Mouse (Mus musculus): ENCODE measurements around the gene Stn1. TPM values are rescaled to one million over a fixed set of nuclear protein-coding genes. Genes with fewer than 3 reads are reported as not detected.

Stn1 gene
- total and polyA plus RNA-seq, 3 experiments: 15.7 to 20.0 (median 15.8) TPM

- no peak overlapping the region; the same call in 1 of the 2 replicates for H3K27ac ChIP-seq
Measured at GRCm38 (mm10) chr19:47507128-47508121, 29.9 kb downstream of the Stn1 start.

DNA sequence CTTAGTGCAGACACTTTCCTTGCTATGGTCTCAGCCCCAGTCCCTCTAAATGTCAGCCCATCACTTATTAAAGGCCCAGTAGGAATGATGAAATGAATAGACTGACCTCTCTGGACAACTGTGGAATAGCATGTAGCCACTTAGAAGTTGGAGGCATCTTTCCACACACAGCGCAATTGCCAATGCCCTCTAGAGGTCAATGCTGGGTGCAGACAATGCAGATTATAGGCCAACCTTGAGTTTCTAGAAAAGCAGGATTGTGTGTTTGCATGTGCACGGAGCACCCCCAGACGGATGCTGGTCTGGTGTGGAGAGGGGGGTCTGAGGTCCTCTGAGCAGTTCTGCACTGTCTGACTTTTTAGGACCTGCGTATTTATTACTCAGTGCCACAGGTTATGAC, 33.7 kb downstream of the Stn1 start:
- WGBS: 68% methylated on average over 4 of the region's 4 CpGs
- intact Hi-C loops (cut with DNase I): loop anchor here (2.0 to 10.0 kb wide), 2 partner anchors 39 to 239 kb away; partner anchors contain the start of gene Sh3pxd2a
- Histone ChIP-seq H3K27me3 (ENCODE audit: control insufficient read depth, insufficient read depth, low read length) (no peaks in the 10 kb centered on the region), H3K4me1 (ENCODE audit: control insufficient read depth, insufficient read depth, low read length) (peaks cover 4% of the 10 kb centered on the region; the same call in 1 of the 2 replicates), H3K4me3 (no peak overlapping the region), H3K9ac (ENCODE audit: low read depth, low read length) (no peak overlapping the region), H3K27ac (no peak overlapping the region), H3K36me3 (ENCODE audit: control insufficient read depth, insufficient read depth, low read length) (no peaks in the 10 kb centered on the region), H3K79me2 (replicated peaks; ENCODE audit: control insufficient read depth, insufficient read depth, low read length) (no peaks in the 10 kb centered on the region)
- TF ChIP-seq CTCF (IDR thresholded peaks at IDR 0.05) (peak; percentile 78), EP300 (IDR thresholded peaks at IDR 0.05; ENCODE audit: insufficient read depth, low read depth, low read length) (no peak)
- DNase-seq: no peak

More at GRCm38 (mm10) chr19:47507128-47508121, 29.9 kb downstream of the Stn1 start:
- no peaks in the 10 kb centered on the region; the same call in 1 of the 2 replicates for H3K36me3 ChIP-seq (ENCODE audit: control insufficient read depth, insufficient read depth, low read length)
- no peaks in the 10 kb centered on the region for H3K79me2 ChIP-seq (replicated peaks; ENCODE audit: control insufficient read depth, insufficient read depth, low read length)
- 49% methylated on average over 27 of the region's 27 CpGs for WGBS
- H3K4me1 ChIP-seq (ENCODE audit: control insufficient read depth, insufficient read depth, low read length): peaks cover 16% of the 10 kb centered on the region
- intact Hi-C loops (cut with DNase I): loop anchor here (1.0 to 10.0 kb wide), 6 partner anchors 110 to 314 kb away; partner anchors contain the start of gene Sfr1
- no peak overlapping the region for H3K4me3 ChIP-seq
- peak; percentile 60 to 80 for DNase-seq
- no peak overlapping the region for H3K9ac ChIP-seq (ENCODE audit: low read depth, low read length)
- H3K27me3 ChIP-seq (ENCODE audit: control insufficient read depth, insufficient read depth, low read length): no peaks in the 10 kb centered on the region
- no peak for TF ChIP-seq POLR2A (IDR thresholded peaks at IDR 0.05; ENCODE audit: insufficient read depth, low read depth, low read length)
- 0 out of 2 replicates have a peak, but pooled peaks have one; percentile 15 for TF ChIP-seq EP300 (IDR thresholded peaks at IDR 0.05; ENCODE audit: insufficient read depth, low read depth, low read length)
- no peak; the same call in 1 of the 2 replicates for TF ChIP-seq CTCF (IDR thresholded peaks at IDR 0.05)

DNA sequence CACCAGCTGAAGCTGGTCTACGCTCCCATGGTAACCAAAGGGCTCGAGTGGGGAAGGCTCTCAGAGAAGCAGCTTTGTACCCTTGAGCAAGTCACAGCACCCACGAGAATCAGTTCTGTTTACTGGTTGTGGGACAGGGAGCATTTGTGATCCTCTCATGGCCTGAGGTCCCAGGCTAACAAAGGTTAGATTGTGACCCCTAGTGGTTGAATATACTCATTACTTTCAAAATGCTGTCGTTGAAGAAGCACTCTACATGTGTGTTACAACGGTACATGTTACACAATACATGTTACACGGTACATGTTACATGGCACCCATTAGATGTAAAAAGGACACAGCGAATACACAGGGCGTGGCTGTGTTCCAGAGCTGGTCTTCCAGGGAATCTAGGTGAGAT, 34.7 kb downstream of the Stn1 start:
- no peak overlapping the region for H3K27ac ChIP-seq
- peaks cover 2% of the 10 kb centered on the region; the same call in 1 of the 2 replicates for H3K4me1 ChIP-seq (ENCODE audit: control insufficient read depth, insufficient read depth, low read length)
- TF ChIP-seq POLR2A (IDR thresholded peaks at IDR 0.05; ENCODE audit: insufficient read depth, low read depth, low read length) (no peak), CTCF (IDR thresholded peaks at IDR 0.05) (peak; percentile 80)
- no peak overlapping the region for H3K4me3 ChIP-seq
- no peaks in the 10 kb centered on the region for H3K27me3 ChIP-seq (ENCODE audit: control insufficient read depth, insufficient read depth, low read length)
- H3K36me3 ChIP-seq (ENCODE audit: control insufficient read depth, insufficient read depth, low read length): no peaks in the 10 kb centered on the region
- whole genome bisulfite sequencing: 78% methylated on average over 8 of the region's 8 CpGs
- intact Hi-C loops (cut with DNase I): loop anchor here (1.0 to 10.0 kb wide), 3 partner anchors 38 to 238 kb away; partner anchors contain the start of gene Sh3pxd2a
- no peak for DNase-seq
- no peak overlapping the region for H3K9ac ChIP-seq (ENCODE audit: low read depth, low read length)
- no peaks in the 10 kb centered on the region for H3K79me2 ChIP-seq (replicated peaks; ENCODE audit: control insufficient read depth, insufficient read depth, low read length)

DNA sequence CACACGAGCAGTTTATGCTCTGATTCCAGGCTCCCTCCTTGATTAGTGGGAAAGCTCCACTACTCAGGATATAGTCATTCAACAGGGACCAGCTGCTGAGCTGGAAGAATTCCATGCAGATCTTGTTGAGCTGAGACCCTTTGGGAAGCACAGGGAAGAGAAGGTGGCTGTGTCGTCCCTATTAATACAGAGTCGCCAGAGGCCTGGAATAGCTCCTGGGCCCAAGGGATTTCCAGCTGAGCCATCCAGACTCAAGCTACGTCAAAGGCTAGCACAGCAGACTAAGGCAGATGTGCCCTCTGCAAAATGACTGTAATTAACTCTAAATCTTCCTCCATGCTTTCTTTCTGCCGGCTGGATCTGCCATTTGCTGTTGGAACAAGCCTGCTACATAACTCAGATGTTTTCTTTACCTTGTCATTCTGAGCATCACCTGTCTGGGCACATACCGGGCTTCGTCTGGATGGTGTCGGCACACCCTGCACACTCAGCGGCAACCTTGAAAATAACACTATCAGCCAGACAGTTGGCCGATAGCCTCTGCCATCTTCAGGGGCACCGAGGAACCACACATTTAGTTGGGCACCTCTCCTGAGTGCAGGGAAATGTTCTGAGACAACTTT, 36.8 kb downstream of the Stn1 start:
- Histone ChIP-seq H3K27me3 (ENCODE audit: control insufficient read depth, insufficient read depth, low read length) (no peaks in the 10 kb centered on the region), H3K4me3 (no peak overlapping the region), H3K4me1 (ENCODE audit: control insufficient read depth, insufficient read depth, low read length) (no peaks in the 10 kb centered on the region), H3K9ac (ENCODE audit: low read depth, low read length) (no peak overlapping the region), H3K27ac (no peak overlapping the region), H3K36me3 (ENCODE audit: control insufficient read depth, insufficient read depth, low read length) (no peaks in the 10 kb centered on the region), H3K79me2 (replicated peaks; ENCODE audit: control insufficient read depth, insufficient read depth, low read length) (no peaks in the 10 kb centered on the region)
- DNase-seq: no peak
- 77% methylated on average over 11 of the region's 11 CpGs for WGBS
- no peak for TF ChIP-seq CTCF (IDR thresholded peaks at IDR 0.05)
- TF ChIP-seq POLR2A (IDR thresholded peaks at IDR 0.05; ENCODE audit: insufficient read depth, low read depth, low read length): no peak
- TF ChIP-seq EP300 (IDR thresholded peaks at IDR 0.05; ENCODE audit: insufficient read depth, low read depth, low read length): no peak
- intact Hi-C loops (cut with DNase I): loop anchor here (10.0 kb wide), 1 partner anchor 236 kb away; no protein-coding TSS in a partner anchor

- DNase-seq: no peak
- Histone ChIP-seq H3K27me3 (ENCODE audit: control insufficient read depth, insufficient read depth, low read length) (no peaks in the 10 kb centered on the region), H3K36me3 (ENCODE audit: control insufficient read depth, insufficient read depth, low read length) (no peaks in the 10 kb centered on the region), H3K4me1 (ENCODE audit: control insufficient read depth, insufficient read depth, low read length) (no peaks in the 10 kb centered on the region), H3K79me2 (replicated peaks; ENCODE audit: control insufficient read depth, insufficient read depth, low read length) (no peaks in the 10 kb centered on the region), H3K4me3 (no peak overlapping the region), H3K9ac (ENCODE audit: low read depth, low read length) (no peak overlapping the region), H3K27ac (no peak overlapping the region)
- TF ChIP-seq CTCF (IDR thresholded peaks at IDR 0.05) (no peak), POLR2A (IDR thresholded peaks at IDR 0.05; ENCODE audit: insufficient read depth, low read depth, low read length) (no peak), EP300 (IDR thresholded peaks at IDR 0.05; ENCODE audit: insufficient read depth, low read depth, low read length) (no peak)
- intact Hi-C loops (cut with DNase I): loop anchor here (10.0 kb wide), 1 partner anchor 235 kb away; no protein-coding TSS in a partner anchor
- 81% methylated on average over 5 of the region's 5 CpGs for WGBS
Measured at GRCm38 (mm10) chr19:47499841-47500240, 37.5 kb downstream of the Stn1 start.

Data from heart, adult 2 months (tissue).